Mouse (Mus musculus) stomach, postnatal 0 days (tissue): ENCODE measurements at regions not wholly inside any gene's neighbourhood (a gene's known extent, or its start where the extent isn't known, plus 50 kb on each side); places are given as distances from the start of the nearest gene placed in this dataset.

Experiments used
- CTCF ChIP-seq: IDR thresholded peaks from 2 replicates; pipeline ENCODE4 v1.5.1; 2016; ENCODE audit warnings: antibody characterized with exemption, low read depth, mild to moderate bottlenecking, moderate library complexity
- EP300 ChIP-seq: optimal IDR thresholded peaks from 2 replicates; pipeline ENCODE3; 2016; ENCODE audit warnings: antibody characterized with exemption

- TF ChIP-seq CTCF (no peak), EP300 (no peak)
Observed at GRCm38 (mm10) chr14:106387671-106388070, 281.7 kb downstream of the Trim52 start.
